Mouse (Mus musculus): Measurements from ENCODE around the gene Tmem59.

DNA sequence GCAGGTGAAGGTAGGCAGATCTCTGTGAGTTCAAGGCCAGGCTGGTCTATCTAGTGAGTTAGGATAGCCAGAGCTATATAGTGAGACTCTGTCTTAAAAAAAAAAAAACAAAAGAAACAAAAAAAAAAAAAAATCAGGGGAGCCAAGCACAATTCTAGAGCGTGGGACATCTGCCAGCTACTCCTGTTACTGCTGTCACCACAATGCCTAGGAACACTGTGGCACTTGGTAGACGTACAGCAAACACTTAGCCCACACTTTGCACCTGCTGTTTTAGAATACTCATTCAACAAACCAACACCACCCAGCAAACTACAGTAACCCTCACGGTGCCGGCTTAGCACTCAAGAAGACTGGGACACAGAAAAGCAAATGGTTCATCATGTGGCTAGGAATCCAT, 33.3 kb downstream of the Tmem59 start:
- TF ChIP-seq POLR2A (IDR thresholded peaks at IDR 0.05; ENCODE audit: insufficient read depth, low read depth, low read length) = no peak
- TF ChIP-seq CTCF (IDR thresholded peaks at IDR 0.05) = no peak
